Mouse (Mus musculus) C3H10T1/2 (cell line): ENCODE measurements around the gene Gm20532. TPM values are rescaled to one million over a fixed set of nuclear protein-coding genes. Genes with fewer than 3 reads are reported as not detected.

Experiments
- polyA plus RNA-seq, 2 experiments: library from polyadenylated mRNA; unstranded; fragments of >200 nt; fragmentation: generic; extraction: Trizol; gene quantifications; one replicate each; pipeline ENCODE4 v1.2.1; 2012; ENCODE audit warnings: missing spikeins in 2 of 2

Gm20532 gene
- not detected for polyA plus RNA-seq

GRCm38 (mm10) chr2:26586294-26587043 lies at the start of gene Gm20532:
TSS of gene Gm20532 (plus strand) at chr2:26586639.

GRCm38 (mm10) chr2:26579714-26580113 lies 6.7 kb upstream of the Gm20532 start, which contains the start of gene Egfl7:
TSS of gene Egfl7 (plus strand) at chr2:26580014.

GRCm38 (mm10) chr2:26603720-26604671 lies 17.6 kb downstream of the Gm20532 start, which contains the start of gene Agpat2:
TSS of gene Agpat2 (minus strand) at chr2:26604417.

GRCm38 (mm10) chr2:26627921-26628739 lies 41.7 kb downstream of the Gm20532 start, which contains the start of gene Fam69b:
TSS of gene Fam69b (plus strand) at chr2:26628457.

GRCm38 (mm10) chr2:26671182-26671581 lies 84.7 kb downstream of the Gm20532 start, which contains the start of gene Lcn4:
TSS of gene Lcn4 (minus strand) at chr2:26671282.

Other genes with a start within 250 kb of the Gm20532 start
- gene Dnlz, start 234.5 kb upstream of the Gm20532 start, polyA plus RNA-seq: 10 to 100 TPM; 25.1 to 33.2 TPM
- gene Card9, start 225.7 kb upstream of the Gm20532 start, polyA plus RNA-seq: under 1 TPM in 1 of 2 experiments, not detected in 1; 0.06 TPM
- 10 to 100 TPM in 1 of 2 experiments, 1 to 10 TPM in 1; 7.2 to 16.2 TPM for gene Snapc4, start 206.0 kb upstream of the Gm20532 start, polyA plus RNA-seq
- gene Entr1, start 197.3 kb upstream of the Gm20532 start, polyA plus RNA-seq: 10 to 100 TPM in 1 of 2 experiments, 1 to 10 TPM in 1; 8.2 to 41.5 TPM
- 10 to 100 TPM; 30.0 to 43.4 TPM for gene Pmpca, start 197.3 kb upstream of the Gm20532 start, polyA plus RNA-seq
- 10 to 100 TPM in 1 of 2 experiments, 1 to 10 TPM in 1; 2.1 to 15.1 TPM for gene Inpp5e, start 177.4 kb upstream of the Gm20532 start, polyA plus RNA-seq
- 10 to 100 TPM in 1 of 2 experiments, 1 to 10 TPM in 1; 4.5 to 25.2 TPM for gene Sec16a, start 141.4 kb upstream of the Gm20532 start, polyA plus RNA-seq
- 10 to 100 TPM in 1 of 2 experiments, under 1 TPM in 1; 0.28 to 11.8 TPM for gene Notch1, start 70.0 kb upstream of the Gm20532 start, polyA plus RNA-seq
- gene Egfl7, start 6.6 kb upstream of the Gm20532 start, polyA plus RNA-seq: 1 to 10 TPM; 6.8 to 8.8 TPM
- gene Agpat2, start 17.8 kb downstream of the Gm20532 start, polyA plus RNA-seq: 10 to 100 TPM; 55.1 to 65.9 TPM
- 10 to 100 TPM; 15.9 to 42.0 TPM for gene Fam69b, start 41.8 kb downstream of the Gm20532 start, polyA plus RNA-seq
- not detected for gene Lcn4, start 84.6 kb downstream of the Gm20532 start, polyA plus RNA-seq